Mouse (Mus musculus) ZHBTc4 (cell line): Measurements from ENCODE around the gene Ppme1.

Experiments used
- DNase-seq: peaks from one replicate; pipeline ENCODE4 v3.0.0-alpha.2; 2011; ENCODE audit warnings: low read depth, low spot score

Ppme1 gene

GRCm38 (mm10) chr7:100279803-100280202, 92.3 kb downstream of the Ppme1 start:
- DNase-seq: peak; percentile 66
